Mouse (Mus musculus) thymus, postnatal 0 days (tissue): ENCODE measurements around the gene Fyn. TPM values are rescaled to one million over a fixed set of nuclear protein-coding genes. Genes with fewer than 3 reads are reported as not detected.

ENCODE experiments used
- DNase-seq: peaks from one replicate; pipeline ENCODE4 v3.0.0-alpha.2; 2015; ENCODE audit warnings: low spot score
- polyA plus RNA-seq: library from polyadenylated mRNA; unstranded; fragments of >200 nt; fragmentation: Nextera tagmentation; extraction: Ambion mirVana; gene quantifications from 2 replicates; pipeline ENCODE4 v1.2.1, GENCODE M21; 2015

Fyn gene
- polyA plus RNA-seq, 1 experiment from 2014 or later: 36.3 TPM

- DNase-seq: no peak
These were observed 137.7 kb downstream of the Fyn start for GRCm38 (mm10) chr10:39506353-39506752.

- DNase-seq: no peak
These were observed 138.2 kb downstream of the Fyn start for GRCm38 (mm10) chr10:39506831-39507230.

- DNase-seq: no peak
These were observed 140.1 kb downstream of the Fyn start for GRCm38 (mm10) chr10:39508801-39509200.

- DNase-seq: no peak
These were observed 141.3 kb downstream of the Fyn start for GRCm38 (mm10) chr10:39509937-39510336.

GRCm38 (mm10) chr10:39512631-39513314 is 144.1 kb downstream of the Fyn start:
- DNase-seq: no peak

GRCm38 (mm10) chr10:39514916-39515315 is 146.3 kb downstream of the Fyn start:
- peak; percentile 76 for DNase-seq

GRCm38 (mm10) chr10:39516541-39517133 is 148.0 kb downstream of the Fyn start:
- DNase-seq: peak; percentile 31

- peak; percentile 17 for DNase-seq
These were observed 148.7 kb downstream of the Fyn start for GRCm38 (mm10) chr10:39517375-39517774.

GRCm38 (mm10) chr10:39518232-39518631 is 149.6 kb downstream of the Fyn start:
- DNase-seq: no peak

- DNase-seq: no peak
These were observed 150.2 kb downstream of the Fyn start for GRCm38 (mm10) chr10:39518859-39519258.

GRCm38 (mm10) chr10:39520123-39520989 is 151.7 kb downstream of the Fyn start:
- peak; percentile 65 for DNase-seq

- DNase-seq: no peak
These were observed 152.7 kb downstream of the Fyn start for GRCm38 (mm10) chr10:39521327-39521726.

- no peak for DNase-seq
These were observed 153.3 kb downstream of the Fyn start for GRCm38 (mm10) chr10:39521861-39522391.

- no peak for DNase-seq
These were observed 154.4 kb downstream of the Fyn start for GRCm38 (mm10) chr10:39522857-39523614.

GRCm38 (mm10) chr10:39524355-39524754 is 155.7 kb downstream of the Fyn start:
- no peak for DNase-seq

GRCm38 (mm10) chr10:39525431-39525830 is 156.8 kb downstream of the Fyn start:
- no peak for DNase-seq

GRCm38 (mm10) chr10:39527113-39527512 is 158.5 kb downstream of the Fyn start:
- no peak for DNase-seq

- no peak for DNase-seq
These were observed 160.5 kb downstream of the Fyn start for GRCm38 (mm10) chr10:39529179-39529578.

- DNase-seq: no peak
These were observed 163.5 kb downstream of the Fyn start for GRCm38 (mm10) chr10:39532008-39532740.

GRCm38 (mm10) chr10:39532823-39533222 is 164.2 kb downstream of the Fyn start:
- DNase-seq: no peak
